Mouse (Mus musculus) heart, postnatal 0 days (tissue): ENCODE data around the gene Atg2b.

Source experiments
- CTCF ChIP-seq: IDR thresholded peaks from 2 replicates; pipeline ENCODE4 v1.5.1; 2016; ENCODE audit warnings: antibody characterized with exemption, control low read depth, low read depth
- EP300 ChIP-seq: IDR thresholded peaks from 2 replicates; pipeline ENCODE4 v1.6.1; 2016; ENCODE audit warnings: antibody characterized with exemption, low read depth

DNA sequence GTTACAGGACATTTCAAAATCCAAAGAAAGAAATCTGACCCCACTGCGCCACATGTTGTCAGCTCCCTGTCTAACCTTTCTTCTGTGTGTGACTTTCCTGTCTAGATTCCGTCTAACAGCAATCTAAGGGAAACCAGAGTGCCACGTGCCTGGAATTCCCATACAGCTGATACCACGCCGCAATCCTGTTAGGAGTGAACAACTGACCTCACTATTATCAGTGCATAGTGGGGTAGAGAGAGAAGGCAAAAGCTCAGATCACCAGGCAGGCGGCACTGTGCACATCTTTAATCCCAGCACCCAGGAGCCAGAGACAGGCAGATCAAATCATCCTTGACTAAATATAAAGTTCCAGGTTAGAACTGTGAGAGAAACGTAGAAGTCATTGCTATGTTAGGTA, 29.2 kb downstream of the Atg2b start:
- no peak for TF ChIP-seq EP300
- no peak for TF ChIP-seq CTCF
